Mouse (Mus musculus): ENCODE data around the gene Lcp2.
A peak's percentile ranks its signal among the peaks of the same experiment; 100 is the strongest.

The Lcp2 gene

GRCm38 (mm10) chr11:34047542-34047937 is 820 bp downstream of the Lcp2 start:
- no peak for DNase-seq (ENCODE audit: low spot score)

DNA sequence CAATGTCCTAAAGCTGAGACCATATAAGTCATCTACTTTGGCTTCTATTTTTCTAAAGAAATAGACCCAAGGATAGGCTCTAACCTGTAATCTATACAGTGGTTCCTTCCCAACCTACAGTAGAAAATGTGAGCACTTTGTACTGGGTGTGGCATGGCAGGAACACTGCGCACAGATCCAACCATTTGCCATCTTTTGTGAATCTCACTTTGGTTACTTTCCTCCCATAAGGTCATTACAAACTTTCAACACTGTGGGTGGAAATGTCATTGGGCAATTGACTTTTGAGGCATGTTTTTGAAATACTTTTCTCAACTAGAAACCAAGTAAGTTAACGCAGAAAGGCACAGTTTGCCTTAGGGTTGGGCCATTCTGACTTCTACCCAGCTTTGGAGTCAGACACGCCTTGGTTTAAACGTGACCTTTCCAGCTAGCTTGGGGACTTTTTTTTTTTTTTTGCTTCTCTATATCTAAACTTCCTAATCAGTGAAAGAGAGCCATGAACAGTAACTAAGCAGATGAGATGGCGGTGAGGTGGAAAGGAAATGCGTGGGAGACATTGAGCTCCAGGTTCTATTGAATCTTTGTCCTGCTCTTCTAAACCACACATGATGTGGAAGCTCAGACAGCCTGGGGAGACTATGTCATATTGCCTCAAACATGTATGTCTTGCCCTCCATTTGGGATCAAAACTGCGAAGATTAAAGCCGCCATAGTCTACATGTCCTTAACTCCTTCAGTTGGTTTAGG is 1.8 kb downstream of the Lcp2 start:
- no peak for DNase-seq (ENCODE audit: low spot score)

DNA sequence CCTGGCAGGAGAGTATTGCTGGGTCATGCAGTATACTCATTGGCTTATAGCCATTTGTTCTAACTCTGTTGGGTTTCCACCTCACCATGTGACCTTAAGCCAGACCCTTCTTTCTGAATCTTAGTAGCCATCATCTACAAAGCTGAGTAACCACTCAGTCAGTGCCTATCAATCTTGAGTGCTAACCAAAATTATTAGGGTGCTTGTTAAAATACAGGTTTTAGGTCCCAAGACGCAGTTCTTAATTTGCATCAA is 2.3 kb downstream of the Lcp2 start:
- DNase-seq (ENCODE audit: low spot score): no peak

GRCm38 (mm10) chr11:34050063-34050462 is 3.3 kb downstream of the Lcp2 start:
- DNase-seq (ENCODE audit: low spot score): no peak

GRCm38 (mm10) chr11:34050643-34051042 is 3.9 kb downstream of the Lcp2 start:
- DNase-seq (ENCODE audit: low spot score): no peak

GRCm38 (mm10) chr11:34053031-34053818 is 6.5 kb downstream of the Lcp2 start:
- DNase-seq (ENCODE audit: low spot score): no peak

DNA sequence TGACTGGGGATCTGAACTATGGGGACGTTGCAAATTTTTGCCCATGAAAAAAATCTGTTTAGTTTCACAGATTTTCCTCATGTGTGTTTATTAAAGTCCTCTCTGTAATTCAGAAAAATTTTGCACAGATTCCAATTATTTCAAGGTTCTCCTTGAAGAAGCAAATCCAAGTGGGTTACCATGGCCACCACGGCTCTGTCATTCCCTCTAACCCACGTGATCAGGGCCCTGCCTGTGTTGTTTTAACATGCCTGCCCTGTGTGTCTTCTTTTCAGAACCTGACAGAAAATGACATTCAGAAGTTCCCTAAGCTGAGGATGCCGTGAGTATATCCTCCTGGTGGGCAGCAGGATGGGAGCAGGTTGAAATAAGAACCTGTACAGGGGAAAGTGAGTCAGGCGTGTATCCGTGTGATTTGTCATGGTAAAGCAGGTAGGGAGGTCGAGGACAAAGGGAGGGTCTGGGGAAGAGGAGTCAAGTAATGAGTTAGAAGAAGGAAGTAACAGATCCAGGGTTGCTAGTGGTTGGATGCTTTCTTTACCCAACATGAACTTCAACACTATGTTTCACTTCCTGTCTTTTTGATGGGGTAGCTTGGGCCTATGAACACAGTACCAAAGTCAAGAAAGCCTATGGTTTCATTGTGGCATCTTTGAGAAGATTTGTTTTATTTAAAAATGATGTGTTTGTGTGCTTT is 7.5 kb downstream of the Lcp2 start:
- DNase-seq (ENCODE audit: low spot score): no peak

DNA sequence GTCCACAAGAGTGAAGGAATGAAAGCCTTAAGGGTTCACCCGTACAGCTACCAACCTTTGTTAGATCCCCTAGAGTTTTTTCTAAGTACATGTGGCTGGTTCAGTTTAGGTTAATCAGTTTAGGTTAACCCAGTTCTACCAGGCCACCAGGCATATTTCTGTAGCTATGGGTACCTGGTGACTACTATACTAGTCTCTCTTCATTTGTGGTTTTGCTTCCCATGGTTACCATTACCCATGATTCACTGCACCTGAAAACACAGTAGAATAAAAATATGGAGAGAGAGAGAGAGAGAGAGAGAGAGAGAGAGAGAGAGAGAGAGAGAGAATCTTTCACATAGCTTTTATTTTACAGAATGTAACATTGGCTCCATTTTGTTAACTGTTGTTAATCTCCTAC is 10.0 kb downstream of the Lcp2 start:
- DNase-seq (ENCODE audit: low spot score): no peak

DNA sequence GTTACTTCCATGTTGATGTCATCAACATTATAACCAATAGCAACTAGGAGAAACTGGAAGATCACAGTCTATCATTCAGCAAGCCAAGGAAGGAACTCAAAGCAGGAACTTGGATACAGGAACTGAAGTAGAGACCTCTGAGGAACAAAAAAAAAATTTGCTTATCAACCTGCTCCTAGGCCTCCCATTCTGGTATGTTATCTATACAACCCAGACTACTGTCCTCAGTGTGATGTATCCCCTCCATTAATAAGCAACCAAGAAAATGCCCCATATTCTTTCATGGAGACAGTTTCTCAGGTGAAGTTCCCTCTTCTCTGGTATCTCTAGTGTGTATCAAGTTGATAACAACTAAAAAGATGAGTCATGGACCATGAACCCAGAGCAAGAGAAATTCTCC is 11.6 kb downstream of the Lcp2 start:
- DNase-seq (ENCODE audit: low spot score): no peak

DNA sequence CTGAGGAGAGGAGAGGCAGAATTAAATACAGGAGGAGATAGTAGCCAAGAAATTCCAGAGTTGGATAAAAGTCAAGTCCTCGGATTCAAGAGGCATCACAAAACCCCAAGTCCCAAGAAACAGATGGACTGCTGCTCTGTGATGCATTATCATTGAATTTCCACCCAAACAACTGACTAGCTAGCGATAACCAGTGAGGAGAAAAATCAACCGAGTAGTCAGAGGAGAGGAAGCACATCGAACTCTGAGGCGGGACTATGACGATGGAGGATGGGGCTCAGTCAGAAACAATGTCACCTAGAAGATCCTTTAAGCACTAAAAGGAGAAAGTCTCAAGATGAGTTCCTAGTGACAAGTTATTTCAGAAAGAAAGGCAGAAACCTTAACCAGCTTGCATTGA is 12.2 kb downstream of the Lcp2 start:
- DNase-seq (ENCODE audit: low spot score): no peak

- DNase-seq (ENCODE audit: low spot score): no peak
Observed at GRCm38 (mm10) chr11:34061740-34062139, 15.0 kb downstream of the Lcp2 start.

- no peak for DNase-seq (ENCODE audit: low spot score)
Observed at GRCm38 (mm10) chr11:34063257-34063656, 16.5 kb downstream of the Lcp2 start.

DNA sequence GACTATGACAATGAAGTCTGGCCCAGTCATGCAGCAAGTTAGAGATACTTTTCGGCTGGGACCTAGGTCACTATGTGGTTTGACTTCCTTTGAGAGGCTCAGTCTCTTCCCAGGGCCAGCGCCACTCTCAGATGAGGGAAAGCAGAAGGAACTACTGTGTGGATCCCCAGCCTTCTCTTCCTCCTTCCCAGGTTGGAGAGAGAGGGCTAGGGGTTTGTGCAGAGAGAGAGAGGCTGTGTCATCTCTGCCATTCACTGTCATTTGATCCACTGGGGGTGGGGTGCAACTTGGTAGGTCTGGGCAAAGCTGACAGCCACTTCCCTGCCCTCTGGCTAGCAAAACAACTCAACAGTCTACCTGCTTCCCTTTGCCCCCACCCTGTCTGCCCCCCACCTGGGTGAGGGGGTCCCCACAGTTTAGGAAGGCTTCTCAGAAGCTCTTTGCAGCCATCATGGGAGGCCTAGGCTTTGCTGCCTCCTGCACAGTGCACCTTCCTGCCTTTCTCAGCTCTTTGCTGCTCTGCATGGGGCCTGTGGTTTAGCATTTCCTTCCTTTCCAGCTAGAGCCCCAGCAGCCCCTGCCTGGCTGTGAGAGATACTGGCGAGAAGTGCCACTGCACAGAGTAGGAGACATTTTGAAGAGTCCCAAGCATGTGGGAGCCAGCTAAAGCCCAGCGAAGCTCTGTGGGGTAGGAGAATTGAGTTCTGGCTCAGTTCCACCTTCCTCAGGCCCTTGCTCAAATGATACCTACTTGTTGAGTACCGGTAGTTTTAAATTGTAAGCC is 17.2 kb downstream of the Lcp2 start:
- no peak for DNase-seq (ENCODE audit: low spot score)

- DNase-seq (ENCODE audit: low spot score): no peak
Observed at GRCm38 (mm10) chr11:34070596-34070995, 23.9 kb downstream of the Lcp2 start.

- no peak for DNase-seq (ENCODE audit: low spot score)
Observed at GRCm38 (mm10) chr11:34072309-34072708, 25.6 kb downstream of the Lcp2 start.

GRCm38 (mm10) chr11:34073776-34074175 is 27.1 kb downstream of the Lcp2 start:
- peak; percentile 53 for DNase-seq (ENCODE audit: low spot score)

- no peak for DNase-seq (ENCODE audit: low spot score)
Observed at GRCm38 (mm10) chr11:34077870-34078269, 31.1 kb downstream of the Lcp2 start.

DNA sequence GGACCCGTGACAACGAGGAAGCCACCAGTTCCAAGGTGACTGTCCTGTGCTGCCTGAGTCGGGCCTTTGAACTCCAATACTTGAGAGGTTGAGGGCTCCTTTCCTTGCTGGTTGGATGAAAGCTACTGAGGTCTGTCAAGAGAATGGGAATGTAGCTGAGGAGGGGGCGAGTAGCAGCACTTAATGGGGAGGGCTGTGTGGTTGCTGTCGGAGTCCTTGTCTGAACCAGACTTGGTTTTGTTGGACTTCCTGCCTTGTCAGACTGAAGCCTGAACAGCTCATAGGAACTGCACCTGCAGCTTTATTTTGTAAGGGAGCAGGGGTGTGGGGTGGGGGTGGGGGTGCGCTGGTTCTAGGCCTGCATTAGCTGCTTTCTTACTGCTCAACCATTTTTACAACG is 31.9 kb downstream of the Lcp2 start:
- DNase-seq (ENCODE audit: low spot score): no peak

GRCm38 (mm10) chr11:34079542-34080464 is 33.1 kb downstream of the Lcp2 start:
- no peak for DNase-seq (ENCODE audit: low spot score)

GRCm38 (mm10) chr11:34083795-34084194 is 37.1 kb downstream of the Lcp2 start:
- no peak for DNase-seq (ENCODE audit: low spot score)

GRCm38 (mm10) chr11:34084639-34085038 is 37.9 kb downstream of the Lcp2 start:
- DNase-seq (ENCODE audit: low spot score): no peak

All from testis, postnatal 14 days (tissue).